Mouse (Mus musculus) neural tube, embryonic 11.5 days (tissue): Measurements from ENCODE around the gene Pttg1ip. TPM values are rescaled to one million over a fixed set of nuclear protein-coding genes. Genes with fewer than 3 reads are reported as not detected.

Source experiments
- ATAC-seq: fragments of 200-750 bp; cut with Nextera tagmentation; 2 replicates; pipeline ENCODE4 v1.8.0; 2017; ENCODE audit warnings: moderate number of reproducible peaks, mild to moderate bottlenecking, moderate TSS enrichment, moderate library complexity; ENCODE audit not compliant: insufficient read depth, low FRiP score, low TSS enrichment
- DNase-seq: peaks from one replicate; pipeline ENCODE4 v3.0.0-alpha.2; 2015; ENCODE audit warnings: low spot score
- H3K27ac ChIP-seq: fragments of 300-500 bp; sonication (generic); 2 replicates; pipeline ENCODE4 v1.5.1; 2014; ENCODE audit warnings: low read depth, mild to moderate bottlenecking, low read length
- H3K27me3 ChIP-seq: fragments of 300-500 bp; sonication (generic); 2 replicates; pipeline ENCODE4 v1.6.1; 2014; ENCODE audit warnings: mild to moderate bottlenecking, low read length, mixed read lengths; ENCODE audit not compliant: control insufficient read depth, insufficient read depth
- H3K36me3 ChIP-seq: fragments of 300-500 bp; sonication (generic); 2 replicates; pipeline ENCODE4 v1.6.1; 2014; ENCODE audit warnings: mild to moderate bottlenecking, low read length, moderate library complexity, mixed read lengths; ENCODE audit not compliant: control insufficient read depth, insufficient read depth
- H3K4me1 ChIP-seq: fragments of 300-500 bp; sonication (generic); 2 replicates; pipeline ENCODE4 v1.6.1; 2014; ENCODE audit warnings: low read length, mixed read lengths; ENCODE audit not compliant: control insufficient read depth, insufficient read depth
- H3K4me2 ChIP-seq: fragments of 300-500 bp; sonication (generic); 2 replicates; pipeline ENCODE4 v1.6.1; 2014; ENCODE audit warnings: low read depth, mild to moderate bottlenecking, moderate library complexity
- H3K4me3 ChIP-seq: fragments of 300-500 bp; sonication (generic); 2 replicates; pipeline ENCODE4 v1.5.1; 2014; ENCODE audit warnings: low read depth, low read length
- H3K9ac ChIP-seq: fragments of 300-500 bp; sonication (generic); 2 replicates; pipeline ENCODE4 v1.6.1; 2014; ENCODE audit warnings: mild to moderate bottlenecking, low read length
- H3K9me3 ChIP-seq: fragments of 300-500 bp; sonication (generic); 2 replicates; pipeline ENCODE4 v1.6.1; 2016; ENCODE audit warnings: low read length; ENCODE audit not compliant: control insufficient read depth
- WGBS: fragments of 180-500 bp; shearing (Covaris S2); extraction: QIAGEN DNeasy Blood & Tissue Kit; methylation state at CpG from one replicate; pipeline ENCODE4 v1.1.7; 2014; 5-methylcytosine and 5-hydroxymethylcytosine counted together
- polyA plus RNA-seq: library from polyadenylated mRNA; unstranded; fragments of >200 nt; fragmentation: Nextera tagmentation; extraction: Ambion mirVana; gene quantifications from 2 replicates; pipeline ENCODE4 v1.2.1, GENCODE M21; 2014

Gene Pttg1ip
- polyA plus RNA-seq, 1 experiment from 2014 or later: 72.1 TPM

DNA sequence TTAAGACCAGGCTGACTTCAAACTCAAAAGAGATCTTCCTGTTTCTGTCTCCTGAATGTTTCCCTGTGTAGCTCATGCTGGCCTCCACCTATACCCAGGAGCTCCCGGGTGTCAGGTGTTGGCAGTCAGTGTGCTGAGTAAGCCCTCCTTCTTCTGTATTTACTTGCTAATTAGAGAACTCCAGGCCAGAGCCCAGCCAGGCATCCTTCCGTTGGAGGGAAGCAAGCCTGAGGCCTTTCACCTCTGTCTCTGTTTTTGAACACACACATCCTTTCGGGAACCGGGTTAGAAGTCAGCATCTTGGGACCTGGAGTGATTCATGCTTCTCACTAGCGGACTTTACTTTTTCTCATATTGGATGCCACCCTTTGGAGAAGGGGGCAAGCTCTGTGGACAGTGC lies 25.9 kb downstream of the Pttg1ip start:
- Histone ChIP-seq H3K9me3 (no peaks in the 10 kb centered on the region; the same call in 1 of the 2 replicates), H3K36me3 (peaks cover 3% of the 10 kb centered on the region; the same call in 1 of the 2 replicates), H3K4me1 (peaks cover 8% of the 10 kb centered on the region; the same call in 1 of the 2 replicates), H3K9ac (no peak overlapping the region), H3K4me3 (peak overlapping the region; percentile 79; the same call in 1 of the 2 replicates), H3K27me3 (no peaks in the 10 kb centered on the region), H3K27ac (no peak overlapping the region), H3K4me2 (peak overlapping the region; percentile 91)
- DNase-seq (no peak), ATAC-seq (no peak)
- 74% methylated on average over 5 of the region's 5 CpGs for whole genome bisulfite sequencing

DNA sequence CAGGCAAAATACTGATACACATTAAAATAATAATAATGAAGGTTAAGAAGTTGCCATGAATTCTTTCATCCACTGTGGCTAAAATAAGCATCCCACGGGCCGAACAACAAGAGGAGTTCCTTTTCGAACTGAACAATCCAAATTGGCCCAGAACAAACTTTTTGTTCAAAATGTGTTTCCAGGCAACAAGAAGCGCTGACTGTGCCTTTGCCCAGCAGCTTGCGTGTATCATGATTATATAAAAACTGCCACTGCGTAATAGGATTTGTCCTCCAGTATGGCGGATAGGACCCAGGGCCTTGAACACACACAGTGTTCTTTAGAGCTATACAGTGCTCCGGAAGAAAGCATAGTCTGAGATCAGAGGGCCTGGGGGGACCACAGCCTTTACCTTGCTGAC lies 27.1 kb downstream of the Pttg1ip start:
- Histone ChIP-seq H3K27me3 (no peaks in the 10 kb centered on the region), H3K9ac (no peak overlapping the region), H3K36me3 (peaks cover 7% of the 10 kb centered on the region; the same call in 1 of the 2 replicates), H3K4me2 (no peak overlapping the region), H3K27ac (no peak overlapping the region), H3K4me3 (no peak overlapping the region), H3K9me3 (no peaks in the 10 kb centered on the region; the same call in 1 of the 2 replicates), H3K4me1 (peaks cover 8% of the 10 kb centered on the region; the same call in 1 of the 2 replicates)
- no peak for ATAC-seq
- DNase-seq: no peak
- 94% methylated on average over 8 of the region's 8 CpGs for WGBS

DNA sequence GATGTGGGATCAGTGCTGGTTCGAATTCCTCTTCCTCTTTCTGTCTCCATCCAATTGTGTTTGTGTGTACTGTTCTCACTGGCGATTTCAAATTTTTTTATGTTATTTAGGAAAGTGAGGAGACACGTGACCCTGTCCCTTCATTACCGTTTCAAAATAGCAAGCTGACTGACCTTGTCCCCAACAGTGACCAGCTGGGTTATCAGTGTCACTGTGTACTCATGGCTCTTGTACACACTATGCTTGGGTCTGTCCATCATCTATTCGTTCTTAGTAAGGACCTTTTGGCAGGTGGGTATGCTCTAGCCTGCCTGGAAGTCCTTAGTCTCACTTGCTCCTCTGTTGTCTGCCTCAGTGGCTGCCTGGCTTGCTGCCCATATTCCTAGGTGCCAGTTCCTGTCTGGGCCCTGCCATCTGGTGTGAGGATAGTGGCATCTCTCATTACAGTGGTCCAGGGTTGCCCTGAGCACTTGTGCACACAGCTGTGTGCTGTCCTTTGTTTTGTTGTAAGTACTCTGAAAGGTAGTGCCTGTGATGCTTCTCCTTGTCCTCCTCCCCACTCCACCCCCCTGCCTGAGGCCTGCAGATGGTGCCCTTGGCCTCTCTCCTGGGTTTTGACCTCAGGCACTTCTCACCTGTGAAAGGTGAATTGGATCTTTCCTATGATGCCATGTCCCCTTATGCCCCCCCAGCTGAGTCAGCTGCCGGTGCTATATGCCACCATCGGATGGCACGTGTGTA lies 28.9 kb downstream of the Pttg1ip start:
- ATAC-seq (no peak), DNase-seq (no peak)
- WGBS: 93% methylated on average over 8 of the region's 8 CpGs
- Histone ChIP-seq H3K4me2 (no peak overlapping the region), H3K4me3 (no peak overlapping the region), H3K27ac (no peak overlapping the region), H3K9me3 (no peaks in the 10 kb centered on the region), H3K4me1 (peaks cover 8% of the 10 kb centered on the region; the same call in 1 of the 2 replicates), H3K36me3 (peaks cover 15% of the 10 kb centered on the region), H3K9ac (no peak overlapping the region), H3K27me3 (no peaks in the 10 kb centered on the region)

DNA sequence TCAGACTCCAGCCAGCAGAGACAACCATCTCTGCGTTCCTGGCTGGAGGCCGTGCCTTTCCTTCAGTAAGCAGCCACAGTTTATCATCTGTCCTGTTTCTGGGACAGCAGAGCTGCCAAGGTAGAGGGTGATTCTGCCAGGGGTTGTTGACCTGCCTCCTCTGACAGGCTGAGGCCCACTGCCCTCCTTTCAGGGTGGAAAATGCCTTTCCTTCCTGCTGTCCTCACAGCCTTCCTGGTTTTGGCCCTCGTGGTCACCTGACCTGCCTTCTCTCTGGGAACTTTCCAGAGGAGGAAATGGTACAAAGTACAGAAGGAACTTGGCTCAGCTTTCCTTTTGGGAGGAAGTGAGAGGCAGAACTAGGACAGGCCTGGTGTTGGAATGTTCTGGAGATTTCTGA lies 31.9 kb downstream of the Pttg1ip start:
- peaks cover 21% of the 10 kb centered on the region for H3K36me3 ChIP-seq
- no peaks in the 10 kb centered on the region for H3K9me3 ChIP-seq
- H3K4me1 ChIP-seq: no peaks in the 10 kb centered on the region
- ATAC-seq (no peak), DNase-seq (no peak)
- no peak overlapping the region for H3K9ac ChIP-seq
- no peak overlapping the region for H3K4me3 ChIP-seq
- 91% methylated on average over 3 of the region's 3 CpGs for WGBS
- H3K27ac ChIP-seq: no peak overlapping the region
- H3K4me2 ChIP-seq: no peak overlapping the region
- H3K27me3 ChIP-seq: no peaks in the 10 kb centered on the region

DNA sequence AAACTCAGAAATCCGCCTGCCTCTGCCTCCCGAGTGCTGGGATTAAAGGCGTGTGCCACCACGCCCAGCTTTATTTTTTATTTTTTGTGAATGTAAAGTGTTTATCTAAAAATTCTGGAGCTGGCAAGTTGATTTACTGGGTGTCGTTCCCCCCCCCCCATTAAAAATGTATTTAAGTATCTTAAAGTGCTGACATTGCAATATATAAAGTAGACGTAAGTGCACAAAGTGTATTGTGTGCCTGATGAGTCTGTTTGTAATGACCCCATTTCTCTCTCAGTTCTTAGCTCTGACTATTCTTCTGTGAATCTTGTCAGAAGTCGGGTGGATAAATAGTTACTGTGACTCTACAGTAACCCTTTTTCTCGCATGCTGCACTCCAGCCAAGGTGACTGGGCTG lies 34.1 kb downstream of the Pttg1ip start:
- H3K27ac ChIP-seq: no peak overlapping the region
- WGBS: 95% methylated on average over 8 of the region's 8 CpGs

DNA sequence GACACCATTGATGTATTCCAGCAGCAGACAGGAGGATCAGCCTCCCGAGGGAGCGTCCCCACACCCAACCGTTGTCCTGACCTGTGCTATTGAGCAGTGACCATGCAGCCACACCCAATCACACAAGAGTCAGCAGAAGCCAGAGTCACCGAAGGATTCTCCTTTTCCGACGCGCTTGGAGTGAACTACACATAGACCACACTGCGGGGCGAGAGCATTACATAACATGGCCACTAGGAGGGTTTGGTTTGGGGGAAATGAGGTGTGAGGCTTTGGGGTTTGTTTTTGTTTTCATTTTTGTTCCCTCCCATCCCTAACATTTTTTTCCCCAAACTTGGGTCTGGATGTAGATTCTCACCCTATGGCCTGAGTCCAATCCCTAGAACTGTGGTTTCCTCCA lies 34.6 kb downstream of the Pttg1ip start:
- Histone ChIP-seq H3K4me1 (no peaks in the 10 kb centered on the region), H3K27me3 (no peaks in the 10 kb centered on the region), H3K36me3 (peaks cover 18% of the 10 kb centered on the region), H3K4me3 (no peak overlapping the region), H3K9me3 (no peaks in the 10 kb centered on the region), H3K4me2 (no peak overlapping the region), H3K27ac (no peak overlapping the region), H3K9ac (no peak overlapping the region)
- 95% methylated on average over 9 of the region's 9 CpGs for WGBS
- no peak for ATAC-seq
- no peak for DNase-seq

More for the DNA sequence above, 34.1 kb downstream of the Pttg1ip start:
- Histone ChIP-seq H3K36me3 (peaks cover 18% of the 10 kb centered on the region), H3K4me3 (no peak overlapping the region), H3K4me1 (no peaks in the 10 kb centered on the region), H3K9ac (no peak overlapping the region), H3K9me3 (no peaks in the 10 kb centered on the region), H3K4me2 (no peak overlapping the region), H3K27me3 (no peaks in the 10 kb centered on the region)
- ATAC-seq: no peak
- DNase-seq: no peak

DNA sequence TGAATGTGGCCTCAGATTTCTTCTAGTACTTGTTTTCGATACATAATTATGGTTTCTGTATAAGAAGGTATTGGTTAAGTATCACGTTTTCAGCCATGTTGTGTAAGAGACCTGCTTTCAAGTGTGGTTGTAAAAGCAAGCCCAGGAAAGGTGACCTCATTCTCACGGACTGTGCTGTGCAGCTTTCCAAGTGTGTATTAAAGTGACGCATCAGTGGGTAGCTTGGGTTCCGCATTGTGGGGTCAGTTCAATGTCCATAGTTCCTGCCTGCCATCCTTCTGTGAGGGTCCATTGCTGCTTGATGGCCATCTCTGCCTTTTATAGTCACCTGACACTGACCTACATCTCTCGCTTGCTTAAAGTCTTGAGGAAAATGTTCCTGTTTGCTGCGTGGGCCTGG lies 35.4 kb downstream of the Pttg1ip start:
- H3K27ac ChIP-seq: no peak overlapping the region
- H3K4me1 ChIP-seq: no peaks in the 10 kb centered on the region
- no peaks in the 10 kb centered on the region for H3K9me3 ChIP-seq
- H3K27me3 ChIP-seq: no peaks in the 10 kb centered on the region
- no peak overlapping the region for H3K4me2 ChIP-seq
- no peak overlapping the region for H3K9ac ChIP-seq
- peaks cover 18% of the 10 kb centered on the region for H3K36me3 ChIP-seq
- 94% methylated on average over 7 of the region's 7 CpGs for WGBS
- H3K4me3 ChIP-seq: no peak overlapping the region
- no peak for DNase-seq
- ATAC-seq: no peak

DNA sequence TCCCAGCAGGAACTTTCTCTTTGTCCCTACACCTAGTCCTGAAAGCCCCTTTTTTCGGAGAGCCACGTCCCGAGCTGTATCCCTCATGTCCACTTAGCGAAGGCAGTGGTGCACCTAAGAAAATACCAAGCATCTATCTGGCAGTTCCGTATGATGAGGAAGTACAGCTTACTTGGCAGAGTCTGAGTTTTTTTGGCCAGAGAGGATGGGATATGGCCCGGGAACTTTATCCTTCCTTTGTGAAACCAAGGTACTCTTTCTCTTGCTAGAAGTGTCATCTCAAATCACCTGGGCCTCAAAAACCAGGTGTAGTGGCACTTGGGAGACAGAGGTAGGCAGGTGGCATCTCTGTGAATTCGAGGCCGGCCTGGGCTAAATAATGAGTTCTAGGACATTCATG lies 40.0 kb downstream of the Pttg1ip start:
- Histone ChIP-seq H3K9me3 (no peaks in the 10 kb centered on the region), H3K27ac (peak overlapping the region; percentile 70), H3K4me3 (peak overlapping the region; percentile 96), H3K27me3 (no peaks in the 10 kb centered on the region), H3K36me3 (peaks cover 2% of the 10 kb centered on the region; the same call in 1 of the 2 replicates), H3K9ac (peak overlapping the region; percentile 96), H3K4me2 (peak overlapping the region; percentile 62), H3K4me1 (peaks cover 16% of the 10 kb centered on the region)
- ATAC-seq (no peak), DNase-seq (no peak)
- WGBS: 76% methylated on average over 8 of the region's 8 CpGs
